Mouse (Mus musculus): ENCODE results near the gene Rgp1. TPM values are rescaled to one million over a fixed set of nuclear protein-coding genes. Genes with fewer than 3 reads are reported as not detected.

The Rgp1 gene
- polyA plus RNA-seq, 1 experiment from 2014 or later = 30.7 TPM

- Histone ChIP-seq H3K4me3 (replicated peaks) (no peak overlapping the region), H3K4me2 (no peak overlapping the region), H3K9me3 (replicated peaks) (no peaks in the 10 kb centered on the region), H3K9ac (no peak overlapping the region), H3K27me3 (no peaks in the 10 kb centered on the region), H3K4me1 (peaks cover 3% of the 10 kb centered on the region; the same call in 1 of the 2 replicates), H3K36me3 (no peaks in the 10 kb centered on the region), H3K27ac (no peak overlapping the region)
- 85% methylated on average over 9 of the region's 9 CpGs for WGBS
- ATAC-seq (replicated peaks; ENCODE audit: low FRiP score) = no peak
Observed at GRCm38 (mm10) chr4:43600195-43600934, 21.9 kb downstream of the Rgp1 start.

DNA sequence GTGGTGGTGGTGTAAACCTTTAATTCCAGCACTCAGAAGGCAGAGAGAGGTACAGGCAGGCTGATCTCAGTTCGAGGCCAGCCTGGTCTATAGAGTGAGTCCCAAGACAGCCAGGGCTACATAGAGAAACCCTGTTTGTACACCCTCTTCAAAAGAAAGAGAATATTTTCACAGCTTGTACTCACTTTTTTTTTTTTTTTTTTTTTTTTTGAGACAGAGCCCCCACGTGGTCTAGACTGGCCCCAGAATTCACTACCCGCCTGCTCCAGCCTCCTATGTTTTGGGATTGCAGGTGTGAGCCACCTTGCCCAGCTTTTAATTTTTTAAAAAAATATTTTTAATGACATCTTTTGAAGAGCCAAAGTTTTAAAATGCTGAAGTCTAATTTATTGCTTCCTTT, 25.6 kb downstream of the Rgp1 start:
- H3K4me2 ChIP-seq = no peak overlapping the region
- H3K27me3 ChIP-seq = no peaks in the 10 kb centered on the region
- no peak for ATAC-seq (replicated peaks; ENCODE audit: low FRiP score)
- no peak overlapping the region for H3K27ac ChIP-seq
- no peaks in the 10 kb centered on the region for H3K9me3 ChIP-seq (replicated peaks)
- no peak overlapping the region for H3K9ac ChIP-seq
- WGBS = 70% methylated on average over 3 of the region's 3 CpGs
- H3K36me3 ChIP-seq = no peaks in the 10 kb centered on the region
- no peak overlapping the region for H3K4me3 ChIP-seq (replicated peaks)
- peaks cover 3% of the 10 kb centered on the region; the same call in 1 of the 2 replicates for H3K4me1 ChIP-seq

DNA sequence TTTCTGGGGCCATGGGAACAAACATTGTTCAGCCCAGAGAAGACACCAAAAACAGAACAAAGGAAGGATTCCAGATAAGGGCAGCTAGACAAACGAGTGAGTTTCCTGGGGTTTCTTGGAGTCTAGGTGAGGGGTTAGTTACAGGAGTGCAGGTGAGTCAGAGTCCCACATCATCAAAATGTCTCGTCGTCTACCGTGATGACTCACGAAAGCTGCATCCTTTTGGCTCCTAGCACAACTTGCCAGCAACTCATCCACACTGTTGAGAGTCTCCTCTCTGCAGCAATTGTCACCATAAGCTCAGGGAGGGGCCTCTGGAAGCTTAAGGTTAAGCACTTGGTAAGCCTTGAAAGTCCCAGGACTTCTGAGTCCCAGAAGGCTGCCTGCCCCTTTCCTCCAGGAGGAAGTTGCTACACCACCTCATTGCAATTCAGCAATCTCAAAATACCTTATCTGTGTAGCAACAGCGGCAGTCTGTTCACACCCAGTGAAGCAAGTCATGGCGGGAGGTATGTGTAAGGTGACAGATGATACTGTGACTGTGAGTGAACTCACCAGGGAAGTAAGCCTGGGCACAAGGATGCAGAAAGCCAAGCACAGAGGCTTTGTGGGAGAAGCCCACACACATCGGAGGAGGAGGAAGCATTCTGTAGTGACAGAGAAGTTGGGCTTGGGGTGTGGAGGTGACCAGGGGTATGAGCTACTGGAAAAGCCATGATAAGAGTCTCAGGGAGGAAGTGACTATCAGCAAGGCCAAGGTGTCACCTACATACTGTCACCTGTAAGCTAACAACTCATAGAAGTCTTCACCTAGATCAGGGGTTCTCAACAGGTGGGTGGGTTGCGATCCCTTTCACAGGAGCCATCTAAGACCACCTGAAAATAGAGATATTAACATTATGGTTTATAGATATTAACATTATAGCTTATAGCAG, 26.5 kb downstream of the Rgp1 start:
- Histone ChIP-seq H3K27me3 (no peaks in the 10 kb centered on the region), H3K4me3 (replicated peaks) (no peak overlapping the region), H3K4me1 (peaks cover 3% of the 10 kb centered on the region; the same call in 1 of the 2 replicates), H3K9ac (no peak overlapping the region), H3K36me3 (no peaks in the 10 kb centered on the region), H3K4me2 (no peak overlapping the region), H3K27ac (no peak overlapping the region), H3K9me3 (replicated peaks) (no peaks in the 10 kb centered on the region)
- 56% methylated on average over 9 of the region's 9 CpGs for WGBS
- ATAC-seq (replicated peaks; ENCODE audit: low FRiP score) = no peak

GRCm38 (mm10) chr4:43612534-43612933, 34.0 kb downstream of the Rgp1 start:
- WGBS = 74% methylated on average over 10 of the region's 10 CpGs
- no peaks in the 10 kb centered on the region for H3K4me1 ChIP-seq

DNA sequence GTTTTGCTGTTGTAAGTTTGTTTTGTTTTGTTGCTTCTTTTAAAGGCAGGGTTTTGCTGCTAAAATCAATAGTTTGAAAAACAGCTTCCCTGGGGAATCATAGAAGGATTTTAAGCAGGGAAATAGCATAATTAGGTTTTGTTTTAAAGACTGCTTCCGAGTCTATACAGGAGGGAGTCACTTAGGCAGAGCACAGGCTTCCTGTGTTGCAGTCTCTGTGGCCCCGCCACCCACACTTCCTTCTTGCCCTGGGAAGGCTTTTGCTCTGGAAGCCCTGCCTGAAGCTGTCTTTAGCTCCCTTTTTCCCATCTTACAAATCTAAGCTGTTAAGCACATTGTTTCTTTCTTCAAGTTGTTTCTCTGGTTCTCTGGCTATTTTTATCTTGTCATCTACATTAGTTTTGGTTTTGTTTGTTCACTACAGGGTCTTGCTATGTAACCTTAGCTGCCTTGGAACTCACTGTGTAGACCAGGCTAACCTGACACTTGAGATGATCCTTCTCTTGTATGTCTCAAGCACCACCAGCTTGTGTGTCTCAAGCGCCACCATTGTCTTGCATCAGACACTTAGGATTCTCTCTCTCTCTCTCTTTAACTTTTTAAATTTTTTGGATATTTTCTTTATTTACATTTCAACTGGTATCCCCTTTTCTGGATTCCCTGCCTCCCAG, 34.7 kb downstream of the Rgp1 start:
- no peak for ATAC-seq (replicated peaks; ENCODE audit: low FRiP score)
- H3K4me2 ChIP-seq = no peak overlapping the region
- H3K36me3 ChIP-seq = no peaks in the 10 kb centered on the region
- no peak overlapping the region for H3K27ac ChIP-seq
- no peaks in the 10 kb centered on the region for H3K4me1 ChIP-seq
- H3K9me3 ChIP-seq (replicated peaks) = no peaks in the 10 kb centered on the region
- no peak overlapping the region for H3K9ac ChIP-seq
- no peaks in the 10 kb centered on the region for H3K27me3 ChIP-seq
- WGBS = 62% methylated on average over 3 of the region's 3 CpGs
- H3K4me3 ChIP-seq (replicated peaks) = no peak overlapping the region

More at GRCm38 (mm10) chr4:43612534-43612933, 34.0 kb downstream of the Rgp1 start:
- Histone ChIP-seq H3K9me3 (replicated peaks) (no peaks in the 10 kb centered on the region), H3K27ac (no peak overlapping the region), H3K36me3 (no peaks in the 10 kb centered on the region), H3K9ac (no peak overlapping the region), H3K4me3 (replicated peaks) (no peak overlapping the region), H3K4me2 (no peak overlapping the region), H3K27me3 (no peaks in the 10 kb centered on the region)
- no peak for ATAC-seq (replicated peaks; ENCODE audit: low FRiP score)

- WGBS = 79% methylated on average over 4 of the region's 4 CpGs
- H3K27ac ChIP-seq = no peak overlapping the region
- H3K4me2 ChIP-seq = no peak overlapping the region
- H3K9ac ChIP-seq = no peak overlapping the region
- no peaks in the 10 kb centered on the region for H3K4me1 ChIP-seq
- peaks cover 4% of the 10 kb centered on the region; the same call in 1 of the 2 replicates for H3K9me3 ChIP-seq (replicated peaks)
- ATAC-seq (replicated peaks; ENCODE audit: low FRiP score) = no peak
- no peak overlapping the region for H3K4me3 ChIP-seq (replicated peaks)
- H3K27me3 ChIP-seq = no peaks in the 10 kb centered on the region
- H3K36me3 ChIP-seq = no peaks in the 10 kb centered on the region
Observed at GRCm38 (mm10) chr4:43620146-43620778, 41.7 kb downstream of the Rgp1 start.

DNA sequence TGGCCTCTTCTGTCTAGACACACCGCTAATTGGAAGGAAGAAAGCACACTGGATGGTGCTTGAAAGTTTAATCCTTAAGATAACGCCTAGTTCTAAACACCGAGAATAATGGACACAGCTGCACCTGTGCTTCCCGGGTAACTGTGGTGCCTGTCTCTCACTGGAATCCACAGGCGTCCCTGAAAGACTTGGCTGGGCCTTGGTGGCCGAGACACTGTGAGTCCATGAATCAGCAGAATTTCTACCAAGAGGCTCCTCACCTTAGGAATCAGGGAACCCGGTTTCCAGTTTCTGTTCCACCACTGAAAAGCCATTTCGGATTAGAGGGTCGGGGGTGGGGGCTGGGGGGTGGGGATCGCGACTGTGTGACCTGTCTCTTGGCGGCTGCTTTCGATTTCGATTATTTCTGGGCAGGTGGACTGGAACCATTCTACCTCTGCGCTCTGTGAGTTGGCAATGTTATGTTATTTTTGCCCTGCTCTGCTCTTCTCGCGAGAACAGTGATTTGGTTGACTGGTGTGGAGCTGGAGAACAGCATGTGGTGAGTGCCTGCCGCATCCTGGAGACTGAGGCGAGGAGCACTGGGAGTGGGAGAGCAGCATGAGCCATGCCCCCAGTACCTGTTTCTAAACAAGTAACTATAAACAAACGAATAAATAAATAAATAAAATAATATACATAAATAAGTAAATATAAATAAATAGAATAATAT, 50.7 kb downstream of the Rgp1 start:
- Histone ChIP-seq H3K4me1 (peaks cover 31% of the 10 kb centered on the region), H3K9me3 (replicated peaks) (peaks cover 9% of the 10 kb centered on the region), H3K36me3 (no peaks in the 10 kb centered on the region), H3K4me3 (replicated peaks) (no peak overlapping the region), H3K27ac (no peak overlapping the region), H3K9ac (no peak overlapping the region), H3K27me3 (peaks cover 17% of the 10 kb centered on the region; the same call in 1 of the 2 replicates), H3K4me2 (no peak overlapping the region)
- WGBS = 48% methylated on average over 20 of the region's 20 CpGs
- ATAC-seq (replicated peaks; ENCODE audit: low FRiP score) = no peak

- H3K36me3 ChIP-seq = no peaks in the 10 kb centered on the region
- peaks cover 17% of the 10 kb centered on the region; the same call in 1 of the 2 replicates for H3K27me3 ChIP-seq
- peak overlapping the region; percentile 9; the same call in 1 of the 2 replicates for H3K27ac ChIP-seq
- H3K9ac ChIP-seq = no peak overlapping the region
- 5% methylated on average over 5 of the region's 5 CpGs for WGBS
- H3K4me1 ChIP-seq = peaks cover 31% of the 10 kb centered on the region
- no peak overlapping the region for H3K4me3 ChIP-seq (replicated peaks)
- ATAC-seq (replicated peaks; ENCODE audit: low FRiP score) = peak; percentile 59
- peaks cover 6% of the 10 kb centered on the region for H3K9me3 ChIP-seq (replicated peaks)
- H3K4me2 ChIP-seq = peak overlapping the region; percentile 7; the same call in 1 of the 2 replicates
Observed at GRCm38 (mm10) chr4:43630030-43630581, 51.6 kb downstream of the Rgp1 start.

GRCm38 (mm10) chr4:43630671-43631045, 52.1 kb downstream of the Rgp1 start:
- H3K27me3 ChIP-seq = peaks cover 17% of the 10 kb centered on the region; the same call in 1 of the 2 replicates
- WGBS = 26% methylated on average over 5 of the region's 5 CpGs
- no peak overlapping the region for H3K9ac ChIP-seq
- peak overlapping the region; percentile 96 for H3K4me2 ChIP-seq
- peak overlapping the region; percentile 9; the same call in 1 of the 2 replicates for H3K27ac ChIP-seq
- peak overlapping the region; percentile 68; the same call in 1 of the 2 replicates for H3K4me3 ChIP-seq (replicated peaks)
- H3K4me1 ChIP-seq = peaks cover 31% of the 10 kb centered on the region
- no peak for ATAC-seq (replicated peaks; ENCODE audit: low FRiP score)
- H3K36me3 ChIP-seq = no peaks in the 10 kb centered on the region
- peaks cover under 1% of the 10 kb centered on the region for H3K9me3 ChIP-seq (replicated peaks)

GRCm38 (mm10) chr4:43631046-43631955, 52.8 kb downstream of the Rgp1 start, which contains the start of gene Npr2:
Npr2 (plus strand) TSS chr4:43631935.
- Histone ChIP-seq H3K27ac (peak within 1 kb of the TSS; percentile 80), H3K4me3 (replicated peaks) (peak within 1 kb of the TSS; percentile 68), H3K27me3 (peaks cover 17% of the 10 kb centered on the region; the same call in 1 of the 2 replicates), H3K4me1 (peaks cover 31% of the 10 kb centered on the region), H3K9me3 (replicated peaks) (no peaks in the 10 kb centered on the region), H3K9ac (peak within 1 kb of the TSS; percentile 61), H3K4me2 (peak within 1 kb of the TSS; percentile 96), H3K36me3 (no peaks in the 10 kb centered on the region)
- 2% methylated on average over 33 of the region's 70 CpGs for WGBS
- peak; percentile 54 for ATAC-seq (replicated peaks; ENCODE audit: low FRiP score)

Measured in kidney, embryonic 15.5 days (tissue).